Mouse (Mus musculus) cortical plate, adult 2 months (tissue): ENCODE data around the gene Edaradd.

Experiments
- CTCF ChIP-seq: fragments of 200-500 bp; IDR thresholded peaks from 2 replicates; pipeline ENCODE4 v1.5.1; 2011; ENCODE audit warnings: mild to moderate bottlenecking, control low read depth, low read length; ENCODE audit not compliant: insufficient read depth; ENCODE audit errors: extremely low read depth
- POLR2A ChIP-seq: fragments of 200-500 bp; IDR thresholded peaks from 2 replicates; pipeline ENCODE4 v1.6.1; 2011; ENCODE audit warnings: mild to moderate bottlenecking, low read length, control low read depth; ENCODE audit not compliant: insufficient read depth; ENCODE audit errors: extremely low read depth

- no peak for TF ChIP-seq CTCF
- no peak for TF ChIP-seq POLR2A
Observed at GRCm38 (mm10) chr13:12428556-12428955, 91.7 kb downstream of the Edaradd start.
